Mouse (Mus musculus): ENCODE data around the gene Cfap99. TPM values are rescaled to one million over a fixed set of nuclear protein-coding genes. Genes with fewer than 3 reads are reported as not detected.
A peak's percentile ranks its signal among the peaks of the same experiment; 100 is the strongest.

Cfap99 gene
- total and polyA plus RNA-seq, 3 experiments = not detected

- no peak for DNase-seq (ENCODE audit: low read depth, low spot score)
- Histone ChIP-seq H3K27me3 (ENCODE audit: control insufficient read depth in 1 of 2, insufficient read depth in 2 of 2, low read length in 2 of 2) (no peaks in the 10 kb centered on the region), H3K4me3 (ENCODE audit: control insufficient read depth in 1 of 2, insufficient read depth in 1 of 2, low read depth in 2 of 2, low read length in 2 of 2) (0 out of 4 replicates have a peak overlapping the region, but pooled peaks of 1 of the 2 experiments have one; percentile 3), H3K9ac (ENCODE audit: control insufficient read depth, low read depth, low read length, poor library complexity, severe bottlenecking) (no peak overlapping the region), H3K9me3 (replicated peaks; ENCODE audit: insufficient read depth, low read length) (no peaks in the 10 kb centered on the region), H3K4me1 (ENCODE audit: control insufficient read depth in 1 of 2, insufficient read depth in 2 of 2, low read length in 2 of 2) (peaks cover 11 to 19% of the 10 kb centered on the region in 2 experiments), H3K27ac (ENCODE audit: control insufficient read depth, low read depth, low read length) (no peak overlapping the region), H3K36me3 (ENCODE audit: control insufficient read depth in 1 of 2, insufficient read depth in 2 of 2, low read length in 2 of 2) (peaks cover 8 to 29% of the 10 kb centered on the region in 2 experiments; a peak in 3 of 4 replicates), H3K79me2 (ENCODE audit: control insufficient read depth, insufficient read depth, low read length, poor library complexity) (peaks cover 59% of the 10 kb centered on the region)
- TF ChIP-seq USF1 (IDR thresholded peaks at IDR 0.05; ENCODE audit: low read depth, low read length) = no peak
- no peak for TF ChIP-seq ZNF384 (IDR thresholded peaks at IDR 0.05; ENCODE audit: low read depth, low read length)
- no peak for TF ChIP-seq POLR2AphosphoS2 (IDR thresholded peaks at IDR 0.05; ENCODE audit: low read length)
- TF ChIP-seq TCF12 (IDR thresholded peaks at IDR 0.05; ENCODE audit: low read depth, low read length) = no peak
- TF ChIP-seq CHD1 (IDR thresholded peaks at IDR 0.05; ENCODE audit: low read depth, low read length) = no peak
- no peak; the same call in 1 of the 2 replicates for TF ChIP-seq MXI1 (IDR thresholded peaks at IDR 0.05; ENCODE audit: low read depth, low read length)
- no peak for TF ChIP-seq KAT2A (conservative IDR thresholded peaks at IDR 0.05; ENCODE audit: low read depth, low read length)
- TF ChIP-seq SIN3A (IDR thresholded peaks at IDR 0.05; ENCODE audit: low read length) = no peak
- TF ChIP-seq BHLHE40 (IDR thresholded peaks at IDR 0.05; ENCODE audit: borderline replicate concordance, low read depth, low read length) = no peak
Observed at GRCm38 (mm10) chr5:34372141-34372540, 83.7 kb downstream of the Cfap99 start.

- peaks cover 11 to 19% of the 10 kb centered on the region in 2 experiments for H3K4me1 ChIP-seq (ENCODE audit: control insufficient read depth in 1 of 2, insufficient read depth in 2 of 2, low read length in 2 of 2)
- TF ChIP-seq MYB (IDR thresholded peaks at IDR 0.05; ENCODE audit: low read depth, low read length) (peak; percentile 14; the same call in 1 of the 2 replicates), MXI1 (IDR thresholded peaks at IDR 0.05; ENCODE audit: low read depth, low read length) (no peak)
- H3K36me3 ChIP-seq (ENCODE audit: control insufficient read depth in 1 of 2, insufficient read depth in 2 of 2, low read length in 2 of 2) = peaks cover 9 to 30% of the 10 kb centered on the region in 2 experiments; a peak in 3 of 4 replicates
- H3K27me3 ChIP-seq (ENCODE audit: control insufficient read depth in 1 of 2, insufficient read depth in 2 of 2, low read length in 2 of 2) = no peaks in the 10 kb centered on the region
- H3K27ac ChIP-seq (ENCODE audit: control insufficient read depth, low read depth, low read length) = no peak overlapping the region
- peaks cover 62% of the 10 kb centered on the region for H3K79me2 ChIP-seq (ENCODE audit: control insufficient read depth, insufficient read depth, low read length, poor library complexity)
- H3K9ac ChIP-seq (ENCODE audit: control insufficient read depth, low read depth, low read length, poor library complexity, severe bottlenecking) = no peak overlapping the region
- H3K9me3 ChIP-seq (replicated peaks; ENCODE audit: insufficient read depth, low read length) = no peaks in the 10 kb centered on the region
- DNase-seq (ENCODE audit: low read depth, low spot score) = no peak
- H3K4me3 ChIP-seq (ENCODE audit: control insufficient read depth in 1 of 2, insufficient read depth in 1 of 2, low read depth in 2 of 2, low read length in 2 of 2) = no peak overlapping the region
Observed at GRCm38 (mm10) chr5:34372541-34372940, 84.1 kb downstream of the Cfap99 start.

Other genes starting within 250 kb of the Cfap99 start
- gene Poln, start 119.2 kb upstream of the Cfap99 start, total RNA-seq (2012; rRNA removed) = 0.50 and 0.88 TPM in 2 replicates
- 1 to 10 TPM in 1 of 2 experiments, not detected in 1; 1.0 TPM for gene Poln, start 119.2 kb upstream of the Cfap99 start, polyA plus RNA-seq (2012; ENCODE audit: insufficient read depth in 1 of 2, insufficient read length in 2 of 2, low read depth in 1 of 2, low replicate concordance in 2 of 2, missing spikeins in 1 of 2)
- gene Haus3, start 119.1 kb upstream of the Cfap99 start, total RNA-seq (2012; rRNA removed) = 54.0 and 58.1 TPM in 2 replicates
- gene Haus3, start 119.1 kb upstream of the Cfap99 start, polyA plus RNA-seq (2012; ENCODE audit: insufficient read depth in 1 of 2, insufficient read length in 2 of 2, low read depth in 1 of 2, low replicate concordance in 2 of 2, missing spikeins in 1 of 2) = 100 to 1,000 TPM in 1 of 2 experiments, 10 to 100 TPM in 1; 52.6 to 184 TPM
- 5.9 and 9.7 TPM in 2 replicates for gene Mxd4, start 100.9 kb upstream of the Cfap99 start, total RNA-seq (2012; rRNA removed)
- gene Mxd4, start 100.9 kb upstream of the Cfap99 start, polyA plus RNA-seq (2012; ENCODE audit: insufficient read depth in 1 of 2, insufficient read length in 2 of 2, low read depth in 1 of 2, low replicate concordance in 2 of 2, missing spikeins in 1 of 2) = 10 to 100 TPM in 1 of 2 experiments, not detected in 1; 13.3 TPM
- 0.10 and 0.12 TPM in 2 replicates for gene Zfyve28, start 151 bp upstream of the Cfap99 start, total RNA-seq (2012; rRNA removed)
- gene Zfyve28, start 151 bp upstream of the Cfap99 start, polyA plus RNA-seq (2012; ENCODE audit: insufficient read depth in 1 of 2, insufficient read length in 2 of 2, low read depth in 1 of 2, low replicate concordance in 2 of 2, missing spikeins in 1 of 2) = under 1 TPM in 1 of 2 experiments, not detected in 1; 0.14 TPM
- 130 and 150 TPM in 2 replicates for gene Rnf4, start 47.7 kb downstream of the Cfap99 start, total RNA-seq (2012; rRNA removed)
- 100 to 1,000 TPM in 1 of 2 experiments, not detected in 1; 184 TPM for gene Rnf4, start 47.7 kb downstream of the Cfap99 start, polyA plus RNA-seq (2012; ENCODE audit: insufficient read depth in 1 of 2, insufficient read length in 2 of 2, low read depth in 1 of 2, low replicate concordance in 2 of 2, missing spikeins in 1 of 2)
- gene Fam193a, start 81.3 kb downstream of the Cfap99 start, total RNA-seq (2012; rRNA removed) = 10.9 and 12.2 TPM in 2 replicates
- 100 to 1,000 TPM in 1 of 2 experiments, 10 to 100 TPM in 1; 37.1 to 317 TPM for gene Fam193a, start 81.3 kb downstream of the Cfap99 start, polyA plus RNA-seq (2012; ENCODE audit: insufficient read depth in 1 of 2, insufficient read length in 2 of 2, low read depth in 1 of 2, low replicate concordance in 2 of 2, missing spikeins in 1 of 2)
- gene Tnip2, start 225.4 kb downstream of the Cfap99 start, total RNA-seq (2012; rRNA removed) = 22.5 and 27.0 TPM in 2 replicates
- gene Tnip2, start 225.4 kb downstream of the Cfap99 start, polyA plus RNA-seq (2012; ENCODE audit: insufficient read depth in 1 of 2, insufficient read length in 2 of 2, low read depth in 1 of 2, low replicate concordance in 2 of 2, missing spikeins in 1 of 2) = 10 to 100 TPM; 30.6 to 89.4 TPM
- gene Sh3bp2, start 237.2 kb downstream of the Cfap99 start, total RNA-seq (2012; rRNA removed) = 7.1 and 7.9 TPM in 2 replicates
- 10 to 100 TPM in 1 of 2 experiments, not detected in 1; 12.0 TPM for gene Sh3bp2, start 237.2 kb downstream of the Cfap99 start, polyA plus RNA-seq (2012; ENCODE audit: insufficient read depth in 1 of 2, insufficient read length in 2 of 2, low read depth in 1 of 2, low replicate concordance in 2 of 2, missing spikeins in 1 of 2)